Mouse (Mus musculus) kidney, postnatal 0 days (tissue): Measurements from ENCODE around the gene Hook2. TPM values are rescaled to one million over a fixed set of nuclear protein-coding genes. Genes with fewer than 3 reads are reported as not detected.

ENCODE experiments used
- ATAC-seq: fragments of 200-750 bp; cut with Nextera tagmentation; replicated peaks from 2 replicates; pipeline ENCODE4 v1.8.0; 2017; ENCODE audit warnings: low read depth, moderate number of reproducible peaks, moderate TSS enrichment, moderate library complexity; ENCODE audit not compliant: low FRiP score
- DNase-seq: peaks from one replicate; pipeline ENCODE4 v3.0.0-alpha.2; 2016; ENCODE audit warnings: low spot score
- H3K27ac ChIP-seq: fragments of 300-500 bp; sonication (generic); 2 replicates; pipeline ENCODE4 v1.5.1; 2014; ENCODE audit warnings: mild to moderate bottlenecking
- H3K27me3 ChIP-seq: fragments of 300-500 bp; sonication (generic); 2 replicates; pipeline ENCODE4 v1.6.1; 2014; ENCODE audit warnings: low read length, mixed read lengths; ENCODE audit not compliant: insufficient read depth
- H3K36me3 ChIP-seq: fragments of 300-500 bp; sonication (generic); 2 replicates; pipeline ENCODE4 v1.6.1; 2014; ENCODE audit warnings: low read length, mixed read lengths; ENCODE audit not compliant: insufficient read depth
- H3K4me1 ChIP-seq: fragments of 300-500 bp; sonication (generic); replicated peaks from 2 replicates; pipeline ENCODE4 v1.6.1; 2014; ENCODE audit warnings: antibody characterized with exemption, low read length, mixed read lengths; ENCODE audit not compliant: insufficient read depth
- H3K4me2 ChIP-seq: fragments of 300-500 bp; sonication (generic); 2 replicates; pipeline ENCODE4 v1.6.1; 2014; ENCODE audit warnings: mild to moderate bottlenecking, low read length, moderate library complexity, mixed read lengths
- H3K4me3 ChIP-seq: fragments of 300-500 bp; sonication (generic); replicated peaks from 2 replicates; pipeline ENCODE4 v1.5.1; 2014; ENCODE audit warnings: low read depth, low read length
- H3K9ac ChIP-seq: fragments of 300-500 bp; sonication (generic); 2 replicates; pipeline ENCODE4 v1.6.1; 2014; ENCODE audit warnings: low read depth, low read length
- H3K9me3 ChIP-seq: fragments of 300-500 bp; sonication (generic); replicated peaks from 2 replicates; pipeline ENCODE4 v1.6.1; 2016; ENCODE audit warnings: low read length, inconsistent platforms, mixed read lengths
- CTCF ChIP-seq: IDR thresholded peaks from 2 replicates; pipeline ENCODE4 v1.5.1; 2016; ENCODE audit warnings: antibody characterized with exemption, low read depth, mild to moderate bottlenecking, moderate library complexity
- WGBS: fragments of 180-500 bp; shearing (Covaris S2); extraction: QIAGEN DNeasy Blood & Tissue Kit; methylation state at CpG from one replicate; pipeline ENCODE4 v1.1.7; 2014; 5-methylcytosine and 5-hydroxymethylcytosine counted together
- polyA plus RNA-seq: library from polyadenylated mRNA; unstranded; fragments of >200 nt; fragmentation: Nextera tagmentation; extraction: Ambion mirVana; gene quantifications from 2 replicates; pipeline ENCODE4 v1.2.1, GENCODE M21; 2015

Hook2 gene
- polyA plus RNA-seq, 1 experiment from 2014 or later: 30.2 TPM

- Histone ChIP-seq H3K36me3 (no peaks in the 10 kb centered on the region), H3K27ac (no peak within 1 kb of the TSS), H3K4me2 (peak within 1 kb of the TSS; percentile 68), H3K9me3 (no peaks in the 10 kb centered on the region), H3K4me3 (peak within 1 kb of the TSS; percentile 34), H3K4me1 (0 out of 2 replicates have a peak, but pooled peaks cover 6% of the 10 kb centered on the region), H3K27me3 (peaks cover 52% of the 10 kb centered on the region), H3K9ac (no peak within 1 kb of the TSS)
- peak; percentile 24; the same call in 1 of the 2 replicates for TF ChIP-seq CTCF
- ATAC-seq: no peak
- WGBS: 7% methylated on average over 17 of the region's 17 CpGs
- DNase-seq: no peak
These were observed 43.7 kb upstream of the Hook2 start, which contains the start of gene Rtbdn for GRCm38 (mm10) chr8:84946528-84947240. Rtbdn (plus strand) TSS chr8:84946991.

- no peak overlapping the region for H3K27ac ChIP-seq
- no peaks in the 10 kb centered on the region for H3K36me3 ChIP-seq
- no peaks in the 10 kb centered on the region for H3K9me3 ChIP-seq
- H3K4me1 ChIP-seq: 0 out of 2 replicates have a peak, but pooled peaks cover 6% of the 10 kb centered on the region
- DNase-seq (peak; percentile 72), ATAC-seq (no peak)
- 13% methylated on average over 9 of the region's 9 CpGs for WGBS
- no peak overlapping the region for H3K9ac ChIP-seq
- H3K27me3 ChIP-seq: peaks cover 52% of the 10 kb centered on the region
- TF ChIP-seq CTCF: no peak
- no peak overlapping the region for H3K4me3 ChIP-seq
- H3K4me2 ChIP-seq: no peak overlapping the region
These were observed 43.2 kb upstream of the Hook2 start for GRCm38 (mm10) chr8:84947241-84947545.

- H3K36me3 ChIP-seq: no peaks in the 10 kb centered on the region
These were observed 40.6 kb upstream of the Hook2 start for GRCm38 (mm10) chr8:84949753-84950152.

GRCm38 (mm10) chr8:84952612-84953255 lies 37.7 kb upstream of the Hook2 start:
- 9% methylated on average over 18 of the region's 18 CpGs for WGBS
- H3K9me3 ChIP-seq: no peaks in the 10 kb centered on the region
- ATAC-seq: no peak
- DNase-seq: peak; percentile 25
- no peak overlapping the region for H3K4me3 ChIP-seq
- H3K9ac ChIP-seq: no peak overlapping the region
- no peaks in the 10 kb centered on the region; the same call in 1 of the 2 replicates for H3K36me3 ChIP-seq
- no peak for TF ChIP-seq CTCF
- peaks cover 16% of the 10 kb centered on the region for H3K27me3 ChIP-seq
- no peak overlapping the region for H3K27ac ChIP-seq
- no peak overlapping the region for H3K4me2 ChIP-seq
- H3K4me1 ChIP-seq: no peaks in the 10 kb centered on the region

More at GRCm38 (mm10) chr8:84949753-84950152, 40.6 kb upstream of the Hook2 start:
- Histone ChIP-seq H3K27me3 (peaks cover 42% of the 10 kb centered on the region), H3K4me1 (0 out of 2 replicates have a peak, but pooled peaks cover 6% of the 10 kb centered on the region), H3K4me3 (no peak overlapping the region), H3K4me2 (no peak overlapping the region), H3K27ac (no peak overlapping the region), H3K9ac (no peak overlapping the region), H3K9me3 (no peaks in the 10 kb centered on the region)
- TF ChIP-seq CTCF: 0 out of 2 replicates have a peak, but pooled peaks have one; percentile 4
- WGBS: 22% methylated on average over 12 of the region's 12 CpGs
- ATAC-seq (no peak), DNase-seq (no peak)

- ATAC-seq (no peak), DNase-seq (peak; percentile 62)
- H3K4me3 ChIP-seq: no peak overlapping the region
- H3K9ac ChIP-seq: no peak overlapping the region
- 53% methylated on average over 2 of the region's 2 CpGs for whole genome bisulfite sequencing
- H3K4me2 ChIP-seq: no peak overlapping the region
- H3K36me3 ChIP-seq: peaks cover 4% of the 10 kb centered on the region; the same call in 1 of the 2 replicates
- H3K4me1 ChIP-seq: no peaks in the 10 kb centered on the region
- H3K9me3 ChIP-seq: no peaks in the 10 kb centered on the region
- TF ChIP-seq CTCF: peak; percentile 90
- H3K27ac ChIP-seq: no peak overlapping the region
- no peaks in the 10 kb centered on the region; the same call in none of the 2 replicates for H3K27me3 ChIP-seq
These were observed 33.6 kb upstream of the Hook2 start for GRCm38 (mm10) chr8:84956768-84957167.

GRCm38 (mm10) chr8:84959811-84960210 lies 30.6 kb upstream of the Hook2 start:
- ATAC-seq: no peak
- no peak for TF ChIP-seq CTCF
- 84% methylated on average over 7 of the region's 7 CpGs for WGBS
- peaks cover 1% of the 10 kb centered on the region for H3K4me1 ChIP-seq
- H3K9me3 ChIP-seq: no peaks in the 10 kb centered on the region
- H3K27ac ChIP-seq: no peak overlapping the region
- no peak for DNase-seq
- H3K27me3 ChIP-seq: no peaks in the 10 kb centered on the region
- no peak overlapping the region for H3K4me2 ChIP-seq
- H3K9ac ChIP-seq: no peak overlapping the region
- H3K4me3 ChIP-seq: no peak overlapping the region
- H3K36me3 ChIP-seq: peaks cover 4% of the 10 kb centered on the region; the same call in 1 of the 2 replicates
